Mouse (Mus musculus): ENCODE results near the gene Cacfd1. TPM values are rescaled to one million over a fixed set of nuclear protein-coding genes. Genes with fewer than 3 reads are reported as not detected.

Gene Cacfd1
- polyA plus RNA-seq (2015; fragmentation: Nextera tagmentation; extraction: Ambion mirVana): 27.7 and 32.4 TPM in 2 replicates

GRCm38 (mm10) chr2:27009714-27010244 lies at the start of gene Cacfd1:
TSS of gene Cacfd1 (plus strand) at chr2:27009926.

DNA sequence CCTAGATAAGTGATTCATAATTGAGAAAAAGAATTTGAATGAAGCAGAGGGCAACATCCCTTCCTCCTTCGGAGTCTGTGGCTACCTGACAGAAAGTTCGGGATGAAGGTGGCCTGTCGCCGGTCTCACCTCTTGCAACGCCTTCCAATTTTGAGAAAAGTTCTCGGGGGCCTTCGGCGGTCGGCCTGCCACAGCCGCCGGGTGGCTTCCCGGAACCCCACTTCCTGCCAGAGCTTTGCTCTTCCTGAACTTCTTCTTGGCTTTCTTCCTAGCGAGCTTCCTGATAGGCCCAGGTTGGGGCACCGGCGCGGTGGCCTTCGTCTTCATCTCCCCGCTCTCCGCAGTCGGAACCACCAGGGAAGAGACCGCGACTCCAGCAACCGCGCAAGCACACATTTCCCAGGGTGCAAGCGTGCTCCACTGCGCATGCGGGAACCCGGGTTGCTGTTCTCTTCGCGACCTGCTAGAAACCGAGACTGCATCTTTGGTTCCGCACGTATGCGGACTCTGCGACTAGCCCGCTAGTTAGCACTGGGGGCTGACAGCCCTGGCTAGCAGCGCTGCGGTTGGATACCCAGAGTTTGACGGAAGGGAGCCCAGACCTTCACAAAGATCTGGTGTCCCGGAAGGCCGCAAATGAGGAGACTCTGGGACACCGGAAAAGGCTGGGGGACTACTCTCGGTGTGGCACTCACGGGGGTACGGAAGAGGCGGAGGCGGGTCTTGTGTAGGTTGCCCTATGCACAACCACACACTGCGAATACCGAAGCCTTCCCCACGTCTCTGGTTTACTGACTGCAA lies 45.6 kb upstream of the Cacfd1 start, which contains the start of gene Rexo4:
TSS of gene Rexo4 (minus strand) at position 464 of the 801 bp plus-strand sequence.

GRCm38 (mm10) chr2:26973116-26973515 lies 36.6 kb upstream of the Cacfd1 start, which contains the start of gene Adamts13:
TSS of gene Adamts13 (plus strand) at chr2:26973416.

GRCm38 (mm10) chr2:27027618-27028436 lies 18.1 kb downstream of the Cacfd1 start, which contains the start of gene Slc2a6:
TSS of gene Slc2a6 (minus strand) at chr2:27027998.

Other genes starting within 250 kb of the Cacfd1 start
- gene Abo, start 144.9 kb upstream of the Cacfd1 start, polyA plus RNA-seq (2015; fragmentation: Nextera tagmentation; extraction: Ambion mirVana): not detected in 2 replicates
- gene Surf6, start 107.0 kb upstream of the Cacfd1 start, polyA plus RNA-seq (2015; fragmentation: Nextera tagmentation; extraction: Ambion mirVana): 8.4 and 8.8 TPM in 2 replicates
- gene Med22, start 99.2 kb upstream of the Cacfd1 start, polyA plus RNA-seq (2015; fragmentation: Nextera tagmentation; extraction: Ambion mirVana): 27.8 and 30.7 TPM in 2 replicates
- gene Rpl7a, start 99.2 kb upstream of the Cacfd1 start, polyA plus RNA-seq (2015; fragmentation: Nextera tagmentation; extraction: Ambion mirVana): 346 and 348 TPM in 2 replicates
- 22.1 and 24.5 TPM in 2 replicates for gene Surf2, start 93.6 kb upstream of the Cacfd1 start, polyA plus RNA-seq (2015; fragmentation: Nextera tagmentation; extraction: Ambion mirVana)
- gene Surf1, start 93.4 kb upstream of the Cacfd1 start, polyA plus RNA-seq (2015; fragmentation: Nextera tagmentation; extraction: Ambion mirVana): 39.8 and 44.5 TPM in 2 replicates
- gene Surf4, start 76.0 kb upstream of the Cacfd1 start, polyA plus RNA-seq (2015; fragmentation: Nextera tagmentation; extraction: Ambion mirVana): 113 and 137 TPM in 2 replicates
- 0.09 TPM in 1 of 2 replicates, not detected in the other for gene Stkld1, start 75.9 kb upstream of the Cacfd1 start, polyA plus RNA-seq (2015; fragmentation: Nextera tagmentation; extraction: Ambion mirVana)
- gene Rexo4, start 45.5 kb upstream of the Cacfd1 start, polyA plus RNA-seq (2015; fragmentation: Nextera tagmentation; extraction: Ambion mirVana): 16.3 and 18.7 TPM in 2 replicates
- gene Adamts13, start 36.5 kb upstream of the Cacfd1 start, polyA plus RNA-seq (2015; fragmentation: Nextera tagmentation; extraction: Ambion mirVana): 0.12 TPM in 1 of 2 replicates, not detected in the other
- gene Slc2a6, start 18.1 kb downstream of the Cacfd1 start, polyA plus RNA-seq (2015; fragmentation: Nextera tagmentation; extraction: Ambion mirVana): 0.54 and 0.56 TPM in 2 replicates
- 166 and 171 TPM in 2 replicates for gene Mymk, start 62.3 kb downstream of the Cacfd1 start, polyA plus RNA-seq (2015; fragmentation: Nextera tagmentation; extraction: Ambion mirVana)
- 2.2 and 2.6 TPM in 2 replicates for gene Adamtsl2, start 69.5 kb downstream of the Cacfd1 start, polyA plus RNA-seq (2015; fragmentation: Nextera tagmentation; extraction: Ambion mirVana)
- 0.15 and 0.18 TPM in 2 replicates for gene Fam163b, start 132.6 kb downstream of the Cacfd1 start, polyA plus RNA-seq (2015; fragmentation: Nextera tagmentation; extraction: Ambion mirVana)
- 0.82 and 1.2 TPM in 2 replicates for gene Dbh, start 155.3 kb downstream of the Cacfd1 start, polyA plus RNA-seq (2015; fragmentation: Nextera tagmentation; extraction: Ambion mirVana)
- 5.0 and 5.7 TPM in 2 replicates for gene Sardh, start 238.4 kb downstream of the Cacfd1 start, polyA plus RNA-seq (2015; fragmentation: Nextera tagmentation; extraction: Ambion mirVana)

Data from skeletal muscle tissue, postnatal 0 days (tissue).